Mouse (Mus musculus) CH12.LX (cell line): Measurements from ENCODE around the gene Npepps. TPM values are rescaled to one million over a fixed set of nuclear protein-coding genes. Genes with fewer than 3 reads are reported as not detected.

Experiments
- DNase-seq: peaks from one replicate; pipeline ENCODE4 v3.0.0-alpha.2; 2013; ENCODE audit errors: extremely low read depth
- H3K27ac ChIP-seq: 2 replicates; pipeline ENCODE4 v1.5.1; 2012; ENCODE audit warnings: low read depth, mild to moderate bottlenecking, control low read depth, moderate library complexity; ENCODE audit not compliant: insufficient read depth
- H3K27me3 ChIP-seq: replicated peaks from 2 replicates; pipeline ENCODE3; 2012; ENCODE audit warnings: inconsistent platforms
- H3K36me3 ChIP-seq, 2 experiments: replicated peaks in 1 of 2; 2 replicates each; pipeline versions ENCODE3 to v1.6.1; 2012; ENCODE audit warnings: inconsistent platforms in 1 of 2, low read length in 1 of 2, mild to moderate bottlenecking in 1 of 2, mixed read lengths in 1 of 2, moderate library complexity in 1 of 2; ENCODE audit not compliant: control insufficient read depth in 1 of 2, insufficient read depth in 1 of 2
- H3K4me1 ChIP-seq, 2 experiments: 2 replicates each; pipeline ENCODE4 v1.6.1; 2012; ENCODE audit warnings: inconsistent platforms in 1 of 2, moderate library complexity in 1 of 2; ENCODE audit not compliant: insufficient read depth in 2 of 2, control insufficient read depth in 1 of 2
- H3K4me2 ChIP-seq: 2 replicates; pipeline ENCODE4 v1.6.1; 2012; ENCODE audit warnings: low read depth, mild to moderate bottlenecking, control low read depth; ENCODE audit not compliant: poor library complexity, insufficient read depth, severe bottlenecking
- H3K4me3 ChIP-seq, 3 experiments: fragments of 150-350 bp in 1 of 3; sonication (generic) in 1 of 3; replicated peaks in 1 of 3; 2 replicates each; pipeline versions ENCODE3 to v1.5.1; 2011 to 2012; ENCODE audit warnings: low read depth in 2 of 3, low read length in 2 of 3, mild to moderate bottlenecking in 2 of 3, moderate library complexity in 2 of 3, control low read depth in 1 of 3, improper control_type of control experiment in 1 of 3, inconsistent platforms in 1 of 3, mixed read lengths in 1 of 3; ENCODE audit not compliant: poor library complexity in 1 of 3
- H3K79me2 ChIP-seq: replicated peaks from 2 replicates; pipeline ENCODE4 v1.6.1; 2012; ENCODE audit warnings: mild to moderate bottlenecking, moderate library complexity; ENCODE audit not compliant: control insufficient read depth, poor library complexity, insufficient read depth, severe bottlenecking; ENCODE audit errors: extremely low read depth
- H3K9ac ChIP-seq: 2 replicates; pipeline ENCODE4 v1.6.1; 2012; ENCODE audit warnings: low read depth, mild to moderate bottlenecking, control low read depth, moderate library complexity; ENCODE audit not compliant: insufficient read depth
- H3K9me3 ChIP-seq: replicated peaks from 2 replicates; pipeline ENCODE3; 2012; ENCODE audit warnings: low read length, inconsistent platforms, mixed read lengths
- BHLHE40 ChIP-seq: IDR thresholded peaks from 2 replicates; pipeline ENCODE4 v1.6.1; 2011; ENCODE audit warnings: mild to moderate bottlenecking, low read depth, low read length, improper control_type of control experiment
- CHD1 ChIP-seq: IDR thresholded peaks from 2 replicates; pipeline ENCODE4 v1.6.1; 2012; ENCODE audit warnings: low read depth, low read length, improper control_type of control experiment, inconsistent platforms
- CTCF ChIP-seq, 2 experiments: IDR thresholded peaks in 1 of 2; conservative IDR thresholded peaks in 1 of 2; 2 replicates each; pipeline ENCODE4 v1.5.1; 2011 to 2012; ENCODE audit warnings: low read depth in 2 of 2, low read length in 2 of 2, improper control_type of control experiment in 1 of 2, inconsistent platforms in 1 of 2, mild to moderate bottlenecking in 1 of 2, moderate library complexity in 1 of 2
- E2F4 ChIP-seq: IDR thresholded peaks from 2 replicates; pipeline ENCODE4 v1.6.1; 2011; ENCODE audit warnings: low read depth, low read length, improper control_type of control experiment; ENCODE audit not compliant: insufficient replicate concordance
- ELF1 ChIP-seq: IDR thresholded peaks from 2 replicates; pipeline ENCODE4 v1.6.1; 2014; ENCODE audit warnings: low read depth, mild to moderate bottlenecking, inconsistent platforms, low read length, improper control_type of control experiment
- EP300 ChIP-seq: IDR thresholded peaks from 2 replicates; pipeline ENCODE4 v1.6.1; 2011; ENCODE audit warnings: low read length, improper control_type of control experiment
- ETS1 ChIP-seq: conservative IDR thresholded peaks from 2 replicates; pipeline ENCODE4 v1.6.1; 2012; ENCODE audit warnings: low read depth, mild to moderate bottlenecking, inconsistent platforms, low read length, improper control_type of control experiment, moderate library complexity
- GABPA ChIP-seq: IDR thresholded peaks from 2 replicates; pipeline ENCODE4 v1.6.1; 2012; ENCODE audit warnings: low read depth, low read length, improper control_type of control experiment, inconsistent platforms; ENCODE audit not compliant: insufficient replicate concordance
- IRF4 ChIP-seq: IDR thresholded peaks from 2 replicates; pipeline ENCODE4 v1.6.1; 2014; ENCODE audit warnings: low read depth, mild to moderate bottlenecking, inconsistent platforms, low read length, improper control_type of control experiment
- JUN ChIP-seq: IDR thresholded peaks from 2 replicates; pipeline ENCODE4 v1.6.1; 2011; ENCODE audit warnings: low read depth, mild to moderate bottlenecking, low read length, improper control_type of control experiment, moderate library complexity; ENCODE audit not compliant: insufficient read depth
- MAFK ChIP-seq: IDR thresholded peaks from 2 replicates; pipeline ENCODE4 v1.6.1; 2011; ENCODE audit warnings: low read length, improper control_type of control experiment; ENCODE audit not compliant: insufficient replicate concordance
- MAX ChIP-seq: IDR thresholded peaks from 2 replicates; pipeline ENCODE4 v1.6.1; 2011; ENCODE audit warnings: low read length, improper control_type of control experiment
- MAZ ChIP-seq: IDR thresholded peaks from 2 replicates; pipeline ENCODE4 v1.6.1; 2012; ENCODE audit warnings: low read depth, mild to moderate bottlenecking, inconsistent platforms, low read length, improper control_type of control experiment, moderate library complexity
- MEF2A ChIP-seq: IDR thresholded peaks from 2 replicates; pipeline ENCODE4 v1.6.1; 2014; ENCODE audit warnings: low read depth, mild to moderate bottlenecking, inconsistent platforms, low read length, improper control_type of control experiment, borderline replicate concordance
- MXI1 ChIP-seq: IDR thresholded peaks from 2 replicates; pipeline ENCODE4 v1.6.1; 2011; ENCODE audit warnings: mild to moderate bottlenecking, low read depth, low read length, improper control_type of control experiment
- MYC ChIP-seq: IDR thresholded peaks from 2 replicates; pipeline ENCODE4 v1.6.1; 2011; ENCODE audit warnings: low read depth, mild to moderate bottlenecking, improper control_type of control experiment, low read length
- NELFE ChIP-seq: IDR thresholded peaks from 2 replicates; pipeline ENCODE4 v1.6.1; 2011; ENCODE audit warnings: low read depth, low read length, improper control_type of control experiment
- NRF1 ChIP-seq: IDR thresholded peaks from 2 replicates; pipeline ENCODE4 v1.6.1; 2014; ENCODE audit warnings: low read depth, mild to moderate bottlenecking, inconsistent platforms, low read length, improper control_type of control experiment, moderate library complexity
- PAX5 ChIP-seq: IDR thresholded peaks from 2 replicates; pipeline ENCODE4 v1.6.1; 2012; ENCODE audit warnings: low read length, inconsistent platforms, mixed read lengths
- POLR2A ChIP-seq: IDR thresholded peaks from 2 replicates; pipeline ENCODE4 v1.6.1; 2011; ENCODE audit warnings: low read depth, mild to moderate bottlenecking, improper control_type of control experiment, low read length
- RAD21 ChIP-seq: IDR thresholded peaks from 2 replicates; pipeline ENCODE4 v1.6.1; 2011; ENCODE audit warnings: low read depth, mild to moderate bottlenecking, low read length, improper control_type of control experiment, moderate library complexity
- SIN3A ChIP-seq: IDR thresholded peaks from 2 replicates; pipeline ENCODE4 v1.6.1; 2012; ENCODE audit warnings: low read length, improper control_type of control experiment, inconsistent platforms
- TBP ChIP-seq: conservative IDR thresholded peaks from 2 replicates; pipeline ENCODE4 v1.6.1; 2011; ENCODE audit warnings: low read depth, low read length, improper control_type of control experiment
- TCF12 ChIP-seq: IDR thresholded peaks from 2 replicates; pipeline ENCODE4 v1.6.1; 2014; ENCODE audit warnings: low read depth, mild to moderate bottlenecking, inconsistent platforms, low read length, improper control_type of control experiment
- UBTF ChIP-seq: IDR thresholded peaks from 2 replicates; pipeline ENCODE4 v1.6.1; 2012; ENCODE audit warnings: low read depth, mild to moderate bottlenecking, inconsistent platforms, low read length, improper control_type of control experiment, moderate library complexity
- USF1 ChIP-seq: IDR thresholded peaks from 2 replicates; pipeline ENCODE4 v1.6.1; 2014; ENCODE audit warnings: low read depth, mild to moderate bottlenecking, inconsistent platforms, low read length, improper control_type of control experiment
- USF2 ChIP-seq: conservative IDR thresholded peaks from 2 replicates; pipeline ENCODE4 v1.6.1; 2011; ENCODE audit warnings: low read depth, low read length, improper control_type of control experiment
- ZC3H11A ChIP-seq: IDR thresholded peaks from 2 replicates; pipeline ENCODE4 v1.6.1; 2012; ENCODE audit warnings: low read depth, mild to moderate bottlenecking, inconsistent platforms, low read length, improper control_type of control experiment
- ZKSCAN1 ChIP-seq: IDR thresholded peaks from 2 replicates; pipeline ENCODE4 v1.6.1; 2012; ENCODE audit warnings: low read depth, inconsistent platforms, low read length, improper control_type of control experiment, borderline replicate concordance
- ZMIZ1 ChIP-seq: IDR thresholded peaks from 2 replicates; pipeline ENCODE4 v1.6.1; 2012; ENCODE audit warnings: low read depth, mild to moderate bottlenecking, inconsistent platforms, low read length, improper control_type of control experiment
- dilution Hi-C: fragments of 300-500 bp; cut with MboI; formaldehyde crosslinking; loops from 2 replicates; pipeline ENCODE4 v1.14.3; 2020; ENCODE audit warnings: low sequenced_read_pairs; ENCODE audit not compliant: extremely low pct_unique_long_range_greater_than_20kb, extremely low pct_ligation_motif_present
- in situ Hi-C: fragments of 300-500 bp; cut with MboI; formaldehyde crosslinking; loops from 3 replicates; pipeline ENCODE4 v1.14.3; 2019; ENCODE audit warnings: low sequenced_read_pairs, low pct_ligation_motif_present, low pct_unique_long_range_greater_than_20kb, mixed read lengths
- polyA plus RNA-seq: library from polyadenylated mRNA; unstranded; fragments of >175 nt; gene quantifications from 2 replicates; pipeline ENCODE4 v1.2.1, GENCODE M21; 2012; ENCODE audit warnings: low read depth; ENCODE audit not compliant: insufficient read length
- total RNA-seq, 2 experiments: library from RNA; depleted of rRNA; stranded (reverse); fragments of 300-350 nt in 1 of 2; fragments of >200 nt in 1 of 2; gene quantifications; 2 replicates each; pipeline ENCODE4 v1.2.3; 2012 to 2014

Npepps gene
- total and polyA plus RNA-seq, 3 experiments = 29.8 to 50.8 (median 42.5) TPM

DNA sequence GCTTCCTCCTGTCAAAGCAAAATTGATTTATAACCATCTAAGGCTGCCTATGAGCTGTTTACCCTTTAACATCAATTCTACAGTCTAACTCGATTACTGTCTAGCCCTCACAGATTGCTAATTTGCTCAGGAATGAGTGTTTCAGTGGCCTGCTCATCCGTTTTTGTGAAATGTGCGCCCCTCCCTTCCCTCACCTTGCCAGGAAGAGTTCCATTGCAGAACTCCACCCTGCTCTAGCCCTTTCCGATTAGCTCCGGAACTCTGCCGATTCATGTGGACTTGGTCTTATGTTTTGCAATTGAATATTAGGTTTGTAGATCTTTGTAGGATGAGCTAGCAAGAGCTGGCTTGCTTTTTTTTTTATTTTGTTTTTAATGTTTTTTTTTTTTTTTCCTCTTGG lies 1.7 kb upstream of the Npepps start:
- in situ Hi-C loops (no loop called here), dilution Hi-C loops (no loop called here)
- no peak overlapping the region for H3K4me2 ChIP-seq
- no peak for DNase-seq
- H3K36me3 ChIP-seq = no peaks in the 10 kb centered on the region
- H3K79me2 ChIP-seq = peaks cover 32% of the 10 kb centered on the region
- H3K9me3 ChIP-seq = no peaks in the 10 kb centered on the region
- H3K4me3 ChIP-seq = no peak overlapping the region
- H3K9ac ChIP-seq = no peak overlapping the region
- TF ChIP-seq BHLHE40 = no peak
- TF ChIP-seq TCF12 = no peak
- TF ChIP-seq POLR2A = no peak
- TF ChIP-seq MEF2A = no peak
- TF ChIP-seq CHD1 = no peak
- TF ChIP-seq MAX = no peak
- TF ChIP-seq, all 38 proteins: peak for 0
- Histone ChIP-seq H3K4me1 (peaks cover 17 to 46% of the 10 kb centered on the region in 2 experiments), H3K27me3 (no peaks in the 10 kb centered on the region), H3K27ac (no peak overlapping the region)

- Histone ChIP-seq H3K79me2 (peaks cover 57% of the 10 kb centered on the region), H3K4me1 (peaks cover 8 to 51% of the 10 kb centered on the region in 2 experiments), H3K4me2 (peak overlapping the region; percentile 100), H3K4me3 (peak overlapping the region; percentile 82 to 99 (median 91)), H3K9ac (peak overlapping the region; percentile 99), H3K36me3 (no peaks in the 10 kb centered on the region), H3K9me3 (no peaks in the 10 kb centered on the region), H3K27ac (peak overlapping the region; percentile 71), H3K27me3 (no peaks in the 10 kb centered on the region)
- dilution Hi-C loops (no loop called here), in situ Hi-C loops (loop anchor here (5.0 kb wide), 1 partner anchor 33 kb away; no protein-coding TSS in a partner anchor)
- DNase-seq = peak; percentile 43
- TF ChIP-seq ZKSCAN1 = no peak
- no peak for TF ChIP-seq IRF4
- TF ChIP-seq PAX5 = no peak
- TF ChIP-seq EP300 = peak; percentile 30; the same call in 1 of the 2 replicates
- 0 out of 2 replicates have a peak, but pooled peaks have one; percentile 21 for TF ChIP-seq TBP
- no peak for TF ChIP-seq ETS1
- no peak for TF ChIP-seq ZC3H11A
- peak; percentile 2; the same call in 1 of the 2 replicates for TF ChIP-seq MXI1
- no peak for TF ChIP-seq RAD21
- no peak for TF ChIP-seq JUN
- no peak for TF ChIP-seq USF2
- no peak for TF ChIP-seq MAZ
- 0 out of 2 replicates have a peak, but pooled peaks have one; percentile 32 for TF ChIP-seq TCF12
- peak; percentile 18; the same call in 1 of the 2 replicates for TF ChIP-seq CHD1
- TF ChIP-seq SIN3A = peak; percentile 57
- TF ChIP-seq GABPA = no peak
- TF ChIP-seq CTCF (conservative IDR thresholded peaks at IDR 0.05 in 1 of 2, IDR thresholded peaks at IDR 0.05 in 1 of 2; ENCODE audit: low read depth in 2 of 2, low read length in 2 of 2) = no peak
- TF ChIP-seq ELF1 = no peak
- TF ChIP-seq E2F4 = no peak
- TF ChIP-seq MAFK = no peak
- TF ChIP-seq MYC = no peak
- TF ChIP-seq UBTF = no peak; the same call in 1 of the 2 replicates
- TF ChIP-seq ZMIZ1 = no peak
- TF ChIP-seq NELFE = no peak; the same call in 1 of the 2 replicates
- 0 out of 2 replicates have a peak, but pooled peaks have one; percentile 32 for TF ChIP-seq POLR2A
- TF ChIP-seq NRF1 = no peak
- TF ChIP-seq MAX = no peak
- TF ChIP-seq BHLHE40 = 0 out of 2 replicates have a peak, but pooled peaks have one; percentile 19
- TF ChIP-seq USF1 = no peak
Measured at GRCm38 (mm10) chr11:97279405-97280215, 828 bp downstream of the Npepps start.
